21 mouse cellular contexts compared by ENCODE assay signal in the genomic region with DNA sequence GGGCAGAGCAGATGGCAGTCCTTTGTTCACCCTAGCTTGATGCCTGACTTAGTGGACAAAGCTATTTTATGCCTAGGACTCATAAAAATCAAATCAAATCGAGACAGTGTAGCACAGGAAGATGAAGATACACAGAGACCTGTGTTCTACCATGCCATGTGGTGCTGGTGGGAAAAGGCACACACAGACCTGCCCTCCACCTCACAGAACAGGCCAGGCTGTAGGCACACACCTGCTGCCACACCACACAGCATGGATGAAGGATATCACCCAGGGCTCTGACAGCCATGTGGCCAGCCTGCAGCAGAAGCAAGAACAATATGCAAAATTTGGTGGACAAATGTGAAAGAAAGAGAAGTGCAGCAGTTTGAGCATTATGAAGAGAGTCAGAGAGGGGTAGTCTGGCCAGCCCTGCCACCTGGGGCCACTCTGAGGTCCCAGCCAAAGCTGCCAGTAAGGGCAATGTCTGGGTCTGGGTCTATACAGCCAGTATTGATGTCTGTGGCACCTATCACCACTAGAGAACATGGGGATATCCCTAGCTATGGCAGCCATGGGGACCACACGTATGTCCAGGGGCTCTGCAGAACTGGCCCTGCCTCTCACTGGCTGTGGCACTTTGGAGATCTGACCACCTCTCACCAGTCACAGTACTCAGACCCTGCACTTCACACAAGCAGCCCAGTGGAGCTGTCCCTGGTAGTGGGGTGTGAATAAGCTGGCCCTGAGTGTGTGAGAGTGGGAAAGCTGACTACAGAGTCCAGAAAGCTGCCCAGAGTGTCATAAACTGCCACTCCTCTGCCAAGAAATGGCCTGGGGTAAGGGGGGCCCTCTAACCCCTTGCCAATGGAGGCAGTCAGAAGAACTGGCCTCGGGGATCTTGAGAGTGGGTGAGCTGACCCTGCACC. TPM values are rescaled to one million over a fixed set of nuclear protein-coding genes. Genes with fewer than 3 reads are reported as not detected.
DNase-seq lines count a peak whose midpoint lies in the region; ATAC-seq lines count a peak whose summit lies in the region.
"Had no signal": no experiment of that assay in that cellular context is flagged by ENCODE, and none has a peak within 500 bp of the region (broad histone marks: within the 10 kb centered on the region; RNA-seq: fewer than 3 reads in every experiment).

No protein-coding gene starts in this region.

- peak; percentile 67 for DNase-seq in heart, embryonic 10.5 days (ENCODE audit: low spot score)
- DNase-seq in heart, postnatal 25 days (ENCODE audit: low spot score): no peak
- no peak for DNase-seq in neural tube, embryonic 10.5 days (ENCODE audit: extremely low spot score, low spot score)
- no peak for DNase-seq in testis, postnatal 10 days (ENCODE audit: low spot score)
- no peak for DNase-seq in gastrocnemius, adult 18-20 months (ENCODE audit: low spot score)
- DNase-seq: adrenal gland, postnatal 14 days; cerebellum, postnatal 25 days; gastrocnemius, postnatal 25 days; heart, postnatal 10 days; kidney, postnatal 25 days; thymus, postnatal 25 days had no signal

- H3K27ac ChIP-seq in heart, embryonic 10.5 days: no peak overlapping the region
- no peak overlapping the region for H3K27ac ChIP-seq in neural tube, embryonic 12.5 days
- H3K27ac ChIP-seq in limb, embryonic 15.5 days: no peak overlapping the region
- H3K27ac ChIP-seq in stomach, embryonic 16.5 days (ENCODE audit: low read length): no peak overlapping the region
- H3K27ac ChIP-seq: liver, embryonic 15.5 days; macrophage had no signal

- H3K4me3 ChIP-seq in heart, embryonic 10.5 days: no peak overlapping the region
- no peak overlapping the region for H3K4me3 ChIP-seq in neural tube, embryonic 12.5 days
- no peak overlapping the region for H3K4me3 ChIP-seq in limb, embryonic 15.5 days
- H3K4me3 ChIP-seq in stomach, embryonic 16.5 days (replicated peaks; ENCODE audit: low read length): no peak overlapping the region
- H3K4me3 ChIP-seq: liver, embryonic 15.5 days; myocyte had no signal

- no peak overlapping the region for H3K9ac ChIP-seq in neural tube, embryonic 12.5 days
- no peak overlapping the region for H3K9ac ChIP-seq in limb, embryonic 15.5 days
- no peak overlapping the region for H3K9ac ChIP-seq in stomach, embryonic 16.5 days (ENCODE audit: low read length)
- H3K9ac ChIP-seq: liver, embryonic 15.5 days had no signal

- H3K36me3 ChIP-seq in heart, embryonic 10.5 days: no peaks in the 10 kb centered on the region
- no peaks in the 10 kb centered on the region for H3K36me3 ChIP-seq in neural tube, embryonic 12.5 days
- no peaks in the 10 kb centered on the region for H3K36me3 ChIP-seq in limb, embryonic 15.5 days
- no peaks in the 10 kb centered on the region for H3K36me3 ChIP-seq in stomach, embryonic 16.5 days (ENCODE audit: control insufficient read depth, insufficient read depth, low read length)
- H3K36me3 ChIP-seq: G1E; liver, embryonic 15.5 days had no signal

- WGBS in heart, embryonic 10.5 days: 55% methylated on average over 3 of the region's 3 CpGs
- 52% methylated on average over 3 of the region's 3 CpGs for WGBS in neural tube, embryonic 12.5 days
- WGBS in limb, embryonic 15.5 days: 56% methylated on average over 3 of the region's 3 CpGs
- 57% methylated on average over 3 of the region's 3 CpGs for WGBS in stomach, embryonic 16.5 days

- ATAC-seq in neural tube, embryonic 12.5 days (ENCODE audit: low FRiP score, low read depth): peak; percentile 56; the same call in 1 of the 2 replicates
- 0 out of 2 replicates have a peak, but pooled peaks have one; percentile 19 for ATAC-seq in limb, embryonic 15.5 days (ENCODE audit: insufficient number of reproducible peaks, low FRiP score, low TSS enrichment, low read depth)
- ATAC-seq in stomach, embryonic 16.5 days (ENCODE audit: insufficient read depth, low FRiP score): peak; percentile 25; the same call in 1 of the 2 replicates
- ATAC-seq: intestine, embryonic 16.5 days had no signal

- H3K9me3 ChIP-seq in heart, embryonic 10.5 days: no peaks in the 10 kb centered on the region
- H3K9me3 ChIP-seq in neural tube, embryonic 12.5 days: no peaks in the 10 kb centered on the region
- H3K9me3 ChIP-seq in limb, embryonic 15.5 days: no peaks in the 10 kb centered on the region
- H3K9me3 ChIP-seq in stomach, embryonic 16.5 days (replicated peaks; ENCODE audit: control insufficient read depth, low read length): no peaks in the 10 kb centered on the region
- H3K9me3 ChIP-seq: G1E; liver, embryonic 15.5 days had no signal

- no peaks in the 10 kb centered on the region for H3K27me3 ChIP-seq in heart, embryonic 10.5 days (ENCODE audit: insufficient read depth, poor library complexity, severe bottlenecking)
- no peaks in the 10 kb centered on the region for H3K27me3 ChIP-seq in neural tube, embryonic 12.5 days (replicated peaks)
- H3K27me3 ChIP-seq in limb, embryonic 15.5 days: no peaks in the 10 kb centered on the region
- H3K27me3 ChIP-seq in stomach, embryonic 16.5 days (ENCODE audit: control insufficient read depth, insufficient read depth, low read length): no peaks in the 10 kb centered on the region
- H3K27me3 ChIP-seq: liver, embryonic 15.5 days had no signal

- no peak overlapping the region for H3K4me2 ChIP-seq in neural tube, embryonic 12.5 days (replicated peaks)
- no peak overlapping the region for H3K4me2 ChIP-seq in limb, embryonic 15.5 days
- no peak overlapping the region for H3K4me2 ChIP-seq in stomach, embryonic 16.5 days (ENCODE audit: low read depth, low read length)
- H3K4me2 ChIP-seq: liver, embryonic 15.5 days had no signal

- no peaks in the 10 kb centered on the region for H3K4me1 ChIP-seq in heart, embryonic 10.5 days
- peaks cover 10% of the 10 kb centered on the region; the same call in 1 of the 2 replicates for H3K4me1 ChIP-seq in neural tube, embryonic 12.5 days
- no peaks in the 10 kb centered on the region for H3K4me1 ChIP-seq in limb, embryonic 15.5 days
- H3K4me1 ChIP-seq in stomach, embryonic 16.5 days (ENCODE audit: control insufficient read depth, insufficient read depth, low read length): no peaks in the 10 kb centered on the region
- H3K4me1 ChIP-seq: liver, embryonic 15.5 days had no signal

- intact Hi-C loops in heart, postnatal 25 days (cut with DNase I): no loop called here

RNA-seq across cellular contexts. Expression of a gene that starts 57.1 kb away (rescaled TPM):
- polyA plus RNA-seq in heart, embryonic 10.5 days (2016; fragmentation: Nextera tagmentation; extraction: Ambion mirVana): not detected in 2 replicates
- total RNA-seq in heart, postnatal 25 days (2021): not detected
- 12.6 and 13.3 TPM in 2 replicates for polyA plus RNA-seq in neural tube, embryonic 12.5 days (2016; fragmentation: Nextera tagmentation; extraction: Ambion mirVana)
- not detected in 2 replicates for polyA plus RNA-seq in limb, embryonic 15.5 days (2015; fragmentation: Nextera tagmentation; extraction: Ambion mirVana)
- polyA plus RNA-seq in stomach, embryonic 16.5 days (2015; fragmentation: Nextera tagmentation; extraction: Ambion mirVana): not detected in 2 replicates
- total RNA-seq in gastrocnemius, adult 18-20 months (2021): not detected
- total RNA-seq: adrenal gland, postnatal 14 days; gastrocnemius, postnatal 25 days; heart, postnatal 10 days; layer of hippocampus, postnatal 10 days; left cerebral cortex, postnatal 25 days had no signal
- polyA plus RNA-seq: G1E; intestine, embryonic 16.5 days; liver, embryonic 15.5 days; macrophage; myocyte had no signal

Comparison
In these comparisons a context has a peak if more than half of its experiments do, and no peak if none do; other contexts are left out.
1. RNA of a gene that starts 57.1 kb away (polyA plus RNA-seq): 12.6 to 13.3 TPM in neural tube, embryonic 12.5 days; not detected in heart, embryonic 10.5 days, not detected in limb, embryonic 15.5 days and not detected in stomach, embryonic 16.5 days; every median in the first group is over 10 times any median in the second.
2. Peak in every context shown above with its lines, with median percentiles within 50 percentile points of each other: ATAC-seq.